Mouse (Mus musculus): ENCODE data around the gene Pdss2.
"Not testable (repeated sequence)": the region's sequence is repeated elsewhere in the genome, so short reads cannot be mapped to it uniquely, and the experiment has no call there.

The Pdss2 gene

GRCm38 (mm10) chr10:43223391-43223790, 2.1 kb downstream of the Pdss2 start:
- no peak for DNase-seq (ENCODE audit: low read depth, low spot score)
- Histone ChIP-seq H3K36me3 (ENCODE audit: control insufficient read depth, insufficient read depth, low read length, poor library complexity, severe bottlenecking) (0 out of 2 replicates have a peak, but pooled peaks cover 3% of the 10 kb centered on the region), H3K27me3 (ENCODE audit: control insufficient read depth, insufficient read depth, low read length, poor library complexity, severe bottlenecking) (no peaks in the 10 kb centered on the region)

- no peak for DNase-seq (ENCODE audit: low read depth, low spot score)
- no peaks in the 10 kb centered on the region for H3K27me3 ChIP-seq (ENCODE audit: control insufficient read depth, insufficient read depth, low read length, poor library complexity, severe bottlenecking)
- 0 out of 2 replicates have a peak, but pooled peaks cover 3% of the 10 kb centered on the region for H3K36me3 ChIP-seq (ENCODE audit: control insufficient read depth, insufficient read depth, low read length, poor library complexity, severe bottlenecking)
Measured at GRCm38 (mm10) chr10:43226391-43226790, 5.1 kb downstream of the Pdss2 start.

GRCm38 (mm10) chr10:43229236-43229635, 8.0 kb downstream of the Pdss2 start:
- DNase-seq (ENCODE audit: low read depth, low spot score): no peak
- Histone ChIP-seq H3K36me3 (ENCODE audit: control insufficient read depth, insufficient read depth, low read length, poor library complexity, severe bottlenecking) (0 out of 2 replicates have a peak, but pooled peaks cover 3% of the 10 kb centered on the region), H3K27me3 (ENCODE audit: control insufficient read depth, insufficient read depth, low read length, poor library complexity, severe bottlenecking) (no peaks in the 10 kb centered on the region)

- Histone ChIP-seq H3K27me3 (ENCODE audit: control insufficient read depth, insufficient read depth, low read length, poor library complexity, severe bottlenecking) (no peaks in the 10 kb centered on the region), H3K36me3 (ENCODE audit: control insufficient read depth, insufficient read depth, low read length, poor library complexity, severe bottlenecking) (no peaks in the 10 kb centered on the region)
- no peak for DNase-seq (ENCODE audit: low read depth, low spot score)
Measured at GRCm38 (mm10) chr10:43234522-43234921, 13.2 kb downstream of the Pdss2 start.

GRCm38 (mm10) chr10:43235011-43235410, 13.7 kb downstream of the Pdss2 start:
- no peaks in the 10 kb centered on the region for H3K36me3 ChIP-seq (ENCODE audit: control insufficient read depth, insufficient read depth, low read length, poor library complexity, severe bottlenecking)
- no peaks in the 10 kb centered on the region for H3K27me3 ChIP-seq (ENCODE audit: control insufficient read depth, insufficient read depth, low read length, poor library complexity, severe bottlenecking)
- no peak for DNase-seq (ENCODE audit: low read depth, low spot score)

GRCm38 (mm10) chr10:43235758-43236669, 14.7 kb downstream of the Pdss2 start:
- no peak for DNase-seq (ENCODE audit: low read depth, low spot score)
- Histone ChIP-seq H3K36me3 (ENCODE audit: control insufficient read depth, insufficient read depth, low read length, poor library complexity, severe bottlenecking) (no peaks in the 10 kb centered on the region), H3K27me3 (ENCODE audit: control insufficient read depth, insufficient read depth, low read length, poor library complexity, severe bottlenecking) (no peaks in the 10 kb centered on the region)

GRCm38 (mm10) chr10:43242215-43242614, 20.9 kb downstream of the Pdss2 start:
- Histone ChIP-seq H3K36me3 (ENCODE audit: control insufficient read depth, insufficient read depth, low read length, poor library complexity, severe bottlenecking) (no peaks in the 10 kb centered on the region), H3K27me3 (ENCODE audit: control insufficient read depth, insufficient read depth, low read length, poor library complexity, severe bottlenecking) (no peaks in the 10 kb centered on the region)
- DNase-seq (ENCODE audit: low read depth, low spot score): no peak

GRCm38 (mm10) chr10:43244262-43244806, 23.0 kb downstream of the Pdss2 start:
- Histone ChIP-seq H3K27me3 (ENCODE audit: control insufficient read depth, insufficient read depth, low read length, poor library complexity, severe bottlenecking) (no peaks in the 10 kb centered on the region), H3K36me3 (ENCODE audit: control insufficient read depth, insufficient read depth, low read length, poor library complexity, severe bottlenecking) (no peaks in the 10 kb centered on the region)
- DNase-seq (ENCODE audit: low read depth, low spot score): no peak

- H3K27me3 ChIP-seq (ENCODE audit: control insufficient read depth, insufficient read depth, low read length, poor library complexity, severe bottlenecking): no peaks in the 10 kb centered on the region
- no peak for DNase-seq (ENCODE audit: low read depth, low spot score)
- no peaks in the 10 kb centered on the region for H3K36me3 ChIP-seq (ENCODE audit: control insufficient read depth, insufficient read depth, low read length, poor library complexity, severe bottlenecking)
Measured at GRCm38 (mm10) chr10:43245461-43246200, 24.3 kb downstream of the Pdss2 start.

GRCm38 (mm10) chr10:43247994-43248393, 26.7 kb downstream of the Pdss2 start:
- H3K27me3 ChIP-seq (ENCODE audit: control insufficient read depth, insufficient read depth, low read length, poor library complexity, severe bottlenecking): no peaks in the 10 kb centered on the region
- DNase-seq (ENCODE audit: low read depth, low spot score): no peak
- H3K36me3 ChIP-seq (ENCODE audit: control insufficient read depth, insufficient read depth, low read length, poor library complexity, severe bottlenecking): no peaks in the 10 kb centered on the region

- H3K27me3 ChIP-seq (ENCODE audit: control insufficient read depth, insufficient read depth, low read length, poor library complexity, severe bottlenecking): no peaks in the 10 kb centered on the region
- DNase-seq (ENCODE audit: low read depth, low spot score): no peak
- H3K36me3 ChIP-seq (ENCODE audit: control insufficient read depth, insufficient read depth, low read length, poor library complexity, severe bottlenecking): no peaks in the 10 kb centered on the region
Measured at GRCm38 (mm10) chr10:43252324-43252723, 31.0 kb downstream of the Pdss2 start.

GRCm38 (mm10) chr10:43256965-43257364, 35.7 kb downstream of the Pdss2 start:
- not testable (repeated sequence) for H3K27me3 ChIP-seq (ENCODE audit: control insufficient read depth, insufficient read depth, low read length, poor library complexity, severe bottlenecking); H3K36me3 ChIP-seq (ENCODE audit: control insufficient read depth, insufficient read depth, low read length, poor library complexity, severe bottlenecking); DNase-seq (ENCODE audit: low read depth, low spot score)

GRCm38 (mm10) chr10:43257500-43257899, 36.2 kb downstream of the Pdss2 start:
- not testable (repeated sequence) for H3K27me3 ChIP-seq (ENCODE audit: control insufficient read depth, insufficient read depth, low read length, poor library complexity, severe bottlenecking)

GRCm38 (mm10) chr10:43271318-43271717, 50.0 kb downstream of the Pdss2 start:
- Histone ChIP-seq H3K27me3 (ENCODE audit: control insufficient read depth, insufficient read depth, low read length, poor library complexity, severe bottlenecking) (no peaks in the 10 kb centered on the region), H3K36me3 (ENCODE audit: control insufficient read depth, insufficient read depth, low read length, poor library complexity, severe bottlenecking) (no peaks in the 10 kb centered on the region)
- DNase-seq (ENCODE audit: low read depth, low spot score): no peak

More at GRCm38 (mm10) chr10:43257500-43257899, 36.2 kb downstream of the Pdss2 start:
- DNase-seq (ENCODE audit: low read depth, low spot score); H3K36me3 ChIP-seq (ENCODE audit: control insufficient read depth, insufficient read depth, low read length, poor library complexity, severe bottlenecking): not testable (repeated sequence)

GRCm38 (mm10) chr10:43272381-43272780, 51.1 kb downstream of the Pdss2 start:
- no peak for DNase-seq (ENCODE audit: low read depth, low spot score)
- H3K27me3 ChIP-seq (ENCODE audit: control insufficient read depth, insufficient read depth, low read length, poor library complexity, severe bottlenecking): no peaks in the 10 kb centered on the region
- no peaks in the 10 kb centered on the region for H3K36me3 ChIP-seq (ENCODE audit: control insufficient read depth, insufficient read depth, low read length, poor library complexity, severe bottlenecking)

Data from splenic B cell, adult 2 months (primary cell).